Mouse (Mus musculus) heart, postnatal 36 days (tissue): Measurements from ENCODE around the gene Rasgef1b. TPM values are rescaled to one million over a fixed set of nuclear protein-coding genes. Genes with fewer than 3 reads are reported as not detected.
A peak's percentile ranks its signal among the peaks of the same experiment; 100 is the strongest.

ENCODE experiments used
- DNase-seq, 2 experiments: peaks; one replicate each; pipeline ENCODE4 v3.0.0; 2021 to 2022
- intact Hi-C: fragments of 180-260 bp; cut with DNase I; formaldehyde crosslinking; loops from one replicate; pipeline ENCODE4 v1.15.1; 2025
- total RNA-seq, 2 experiments: library from RNA; stranded (reverse); gene quantifications; 2 replicates each; pipeline ENCODE4 v1.2.3; 2021

The Rasgef1b gene
- total RNA-seq, 2 experiments from 2014 or later, result 11.3 to 11.5 TPM

DNA sequence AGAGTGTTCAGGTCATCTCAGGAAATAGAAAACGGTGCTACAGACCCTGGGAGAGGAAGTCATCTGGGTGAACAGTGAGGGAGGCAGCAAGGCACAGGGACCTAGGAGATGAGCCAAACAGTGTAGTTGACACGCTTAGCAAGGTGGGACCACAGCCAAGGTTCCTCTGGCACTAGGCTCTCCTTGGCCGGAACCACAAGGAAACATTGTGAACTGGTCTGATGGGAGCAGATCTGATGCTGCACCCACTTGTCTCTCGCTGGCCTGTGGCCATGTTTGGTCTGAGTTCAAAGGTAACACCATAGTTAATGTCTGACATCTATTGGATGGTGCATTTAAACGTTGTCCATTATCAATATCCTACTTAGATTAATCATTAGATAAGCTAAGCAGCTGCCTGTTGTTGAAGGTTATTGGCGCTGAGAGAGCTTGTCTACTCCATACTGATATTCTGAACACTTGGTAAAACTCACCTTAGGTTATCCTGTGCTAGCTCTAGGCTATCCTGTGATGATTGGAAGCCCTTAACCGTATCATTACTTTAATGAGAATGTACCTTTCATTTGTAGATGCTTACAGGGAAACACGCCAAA is 380.5 kb downstream of the Rasgef1b start:
- intact Hi-C loops, result loop anchor here (5.0 kb wide), 2 partner anchors 129 to 229 kb away; no protein-coding TSS in a partner anchor
- peak; percentile 80 to 81 for DNase-seq

DNA sequence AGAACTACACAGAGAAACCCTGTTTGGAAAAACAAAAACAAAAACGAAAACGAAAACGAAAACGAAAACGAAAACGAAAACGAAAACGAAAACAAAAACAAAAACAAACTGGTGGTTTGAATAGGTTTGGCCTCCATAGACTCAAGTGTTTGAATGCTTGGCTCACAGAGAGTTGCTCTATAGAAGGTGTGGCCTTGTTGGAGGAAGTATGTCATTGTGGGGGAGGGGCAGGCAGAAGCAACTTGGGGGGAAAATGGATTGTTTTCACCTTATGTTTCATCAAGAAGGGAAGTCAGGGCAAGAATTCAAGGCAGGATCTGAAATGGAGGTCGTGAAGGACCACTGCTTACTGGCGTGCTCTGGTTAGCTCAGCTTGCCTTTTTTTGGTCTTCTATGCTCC is 386.3 kb downstream of the Rasgef1b start:
- no peak for DNase-seq
- intact Hi-C loops, result no loop called here

DNA sequence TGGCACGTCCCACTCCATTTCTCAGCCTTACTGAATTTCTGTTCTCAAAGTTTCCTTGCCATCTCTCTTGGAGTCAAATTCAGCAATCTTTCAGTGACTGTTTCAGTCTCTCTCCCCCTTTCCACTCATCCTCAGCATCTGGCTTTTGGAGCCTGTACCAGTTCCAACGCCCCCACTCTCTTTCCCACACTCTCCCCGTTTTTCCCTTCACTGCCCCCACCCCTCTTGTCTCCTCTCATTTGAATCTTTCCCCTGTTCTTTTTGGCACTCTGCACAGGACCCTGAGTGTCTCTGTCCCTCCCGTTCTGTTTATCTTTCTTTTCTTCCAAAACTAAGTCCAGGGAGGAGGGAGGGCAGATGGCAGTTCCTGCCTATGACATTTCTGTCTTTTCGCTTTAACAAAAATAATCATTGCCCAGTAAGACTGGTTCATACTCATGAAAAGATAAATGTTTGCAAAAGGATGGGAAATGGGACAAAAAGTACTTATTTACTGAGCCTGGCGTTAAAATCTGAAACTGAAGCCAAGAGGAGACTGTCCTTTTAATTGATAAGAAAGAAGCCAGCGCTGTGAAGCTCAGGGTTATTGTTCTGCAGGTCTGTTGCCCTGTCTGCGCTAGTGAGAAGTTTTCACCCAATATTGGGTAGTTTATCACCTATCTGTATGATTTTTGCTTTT is 388.4 kb downstream of the Rasgef1b start:
- intact Hi-C loops, result no loop called here
- peak in 1 of 2 experiments; percentile 24 for DNase-seq

DNA sequence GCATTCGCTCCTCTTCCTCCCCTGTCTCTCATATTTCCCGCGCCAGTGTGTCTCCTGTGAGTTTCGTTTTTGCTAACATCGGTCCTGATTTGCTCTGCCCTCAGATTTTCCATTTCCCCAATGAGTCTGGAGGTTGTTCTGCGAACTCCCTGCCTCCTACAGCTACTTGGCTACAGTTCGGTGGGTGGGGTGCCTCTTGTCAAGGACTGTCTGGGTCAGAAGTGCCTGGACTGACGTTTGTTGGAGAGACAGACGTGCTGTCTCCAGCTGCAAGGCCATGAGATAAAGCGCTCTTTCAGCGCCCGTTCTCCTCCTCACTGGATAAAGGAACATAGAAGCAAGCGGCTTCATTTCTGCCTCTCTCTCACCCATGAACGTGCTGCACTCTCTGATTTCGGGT is 389.1 kb downstream of the Rasgef1b start:
- intact Hi-C loops, result loop anchor here (5.0 kb wide), 1 partner anchor 87 kb away; no protein-coding TSS in a partner anchor
- DNase-seq, result peak; percentile 78 to 80

DNA sequence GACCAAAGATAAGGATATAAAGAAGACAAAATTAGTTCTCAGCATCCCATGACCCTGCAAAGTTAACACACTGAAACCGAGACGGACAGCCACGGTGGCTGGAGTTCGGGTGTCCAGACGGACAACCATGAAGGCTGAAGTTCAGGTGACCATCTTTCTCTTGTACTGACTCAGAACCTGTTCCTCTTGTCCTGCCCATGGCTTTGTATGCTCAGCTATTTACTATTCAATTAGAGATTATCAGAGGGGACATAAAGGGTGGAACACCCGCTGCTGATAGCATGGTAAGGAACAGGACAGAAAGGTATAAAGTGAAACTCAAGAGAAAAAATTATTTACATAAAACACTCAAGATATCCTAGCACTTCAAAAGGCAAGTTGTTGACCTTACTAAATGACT is 390.0 kb downstream of the Rasgef1b start:
- intact Hi-C loops, result loop anchor here (5.0 kb wide), 1 partner anchor 87 kb away; no protein-coding TSS in a partner anchor
- DNase-seq, result no peak

DNA sequence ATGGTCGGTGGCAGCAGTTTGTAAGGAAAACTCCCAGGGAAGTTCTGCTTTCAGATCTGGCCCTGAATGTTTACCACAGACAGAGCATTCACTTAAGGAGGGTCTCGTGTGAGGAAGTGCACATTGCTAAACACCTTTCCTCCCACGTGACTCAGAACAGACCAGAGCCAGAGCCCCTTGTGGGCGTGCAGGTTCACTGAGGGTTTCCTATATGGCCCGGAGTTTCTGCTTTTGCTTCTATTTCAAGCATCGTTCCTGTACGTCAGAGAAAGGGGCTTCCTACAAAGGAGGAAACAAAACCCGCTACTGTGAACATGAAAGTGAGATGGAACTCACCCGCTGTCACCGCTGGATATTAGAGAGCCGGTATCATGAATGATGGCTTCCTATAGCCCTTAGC is 392.4 kb downstream of the Rasgef1b start:
- intact Hi-C loops, result loop anchor here (5.0 kb wide), 1 partner anchor 84 kb away; no protein-coding TSS in a partner anchor
- DNase-seq, result peak in 1 of 2 experiments; percentile 11

DNA sequence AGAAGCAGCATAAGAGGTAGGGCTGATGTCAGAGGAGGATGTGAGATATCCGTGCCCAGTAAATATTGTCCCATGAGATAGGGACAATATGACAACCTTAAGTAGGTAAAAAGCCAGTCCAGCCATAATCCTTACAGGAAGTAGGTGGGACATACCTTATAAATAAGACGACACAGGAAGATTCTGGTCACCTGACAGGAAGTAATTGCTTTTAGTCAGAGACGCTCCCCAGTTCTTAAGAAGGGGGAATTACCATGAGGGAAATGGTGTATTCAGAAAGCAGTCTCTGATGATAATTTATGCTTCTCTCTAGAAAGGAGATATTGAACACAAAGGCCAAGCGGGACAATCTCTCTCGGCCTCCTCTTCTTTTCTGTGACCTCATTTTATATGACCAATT is 394.8 kb downstream of the Rasgef1b start:
- intact Hi-C loops, result no loop called here
- no peak for DNase-seq

DNA sequence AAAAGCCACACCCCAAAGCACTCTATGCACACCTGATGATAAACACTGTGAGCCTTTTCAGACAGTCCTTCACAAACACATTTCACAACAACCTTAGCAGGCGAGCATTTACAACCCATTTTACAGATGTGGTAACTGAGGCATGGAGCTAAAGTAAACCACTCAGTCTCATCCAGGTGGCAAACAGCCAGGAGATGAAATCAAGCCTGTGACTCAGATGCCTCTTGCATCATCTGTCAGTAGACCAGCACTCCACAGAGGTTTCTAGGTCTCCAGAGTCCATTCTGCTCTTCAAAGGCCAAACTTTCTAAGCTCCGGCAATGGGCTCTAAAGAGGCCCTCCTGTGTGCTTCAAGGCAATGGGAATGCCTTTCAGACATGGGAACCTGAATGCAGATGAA is 396.8 kb downstream of the Rasgef1b start:
- intact Hi-C loops, result no loop called here
- no peak for DNase-seq

DNA sequence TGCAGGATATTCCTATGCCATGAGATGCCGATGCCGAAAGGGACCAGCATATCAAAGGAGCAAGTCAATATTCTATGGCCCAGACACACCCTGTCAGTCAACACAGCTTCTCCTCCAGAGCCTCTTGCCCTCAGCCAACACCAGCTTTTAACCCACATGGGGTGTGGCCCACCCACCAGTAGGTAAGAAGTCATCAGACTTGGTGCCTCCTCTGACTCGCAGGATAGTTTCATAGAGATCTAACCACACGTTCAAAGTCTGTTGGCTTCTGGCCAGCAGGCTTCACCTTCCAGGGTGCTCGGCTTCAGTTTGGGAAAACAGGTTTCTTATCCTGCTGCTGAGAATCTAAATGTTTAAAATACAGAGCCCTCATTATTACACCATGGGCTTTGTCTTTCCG is 399.8 kb downstream of the Rasgef1b start:
- intact Hi-C loops, result no loop called here
- DNase-seq, result no peak

DNA sequence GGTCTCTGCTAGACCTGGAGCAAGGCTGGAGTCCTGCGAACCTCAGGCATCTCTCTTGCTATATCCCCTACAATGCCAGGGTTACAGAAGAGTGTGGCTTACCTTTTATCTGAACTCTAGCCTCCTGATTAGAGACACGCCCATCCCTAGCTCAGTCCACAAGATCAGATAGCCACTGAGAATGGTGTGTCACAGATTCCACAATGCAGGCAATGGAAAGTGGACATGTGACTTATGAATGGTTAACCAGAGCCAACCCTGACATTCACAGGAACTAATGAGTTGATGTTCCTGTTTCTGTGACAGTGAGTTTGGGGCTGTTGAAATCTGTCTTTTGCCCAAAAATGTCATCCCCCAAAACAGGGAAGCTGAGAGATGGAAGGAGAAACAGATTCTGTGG is 401.8 kb downstream of the Rasgef1b start:
- no peak for DNase-seq
- intact Hi-C loops, result no loop called here

DNA sequence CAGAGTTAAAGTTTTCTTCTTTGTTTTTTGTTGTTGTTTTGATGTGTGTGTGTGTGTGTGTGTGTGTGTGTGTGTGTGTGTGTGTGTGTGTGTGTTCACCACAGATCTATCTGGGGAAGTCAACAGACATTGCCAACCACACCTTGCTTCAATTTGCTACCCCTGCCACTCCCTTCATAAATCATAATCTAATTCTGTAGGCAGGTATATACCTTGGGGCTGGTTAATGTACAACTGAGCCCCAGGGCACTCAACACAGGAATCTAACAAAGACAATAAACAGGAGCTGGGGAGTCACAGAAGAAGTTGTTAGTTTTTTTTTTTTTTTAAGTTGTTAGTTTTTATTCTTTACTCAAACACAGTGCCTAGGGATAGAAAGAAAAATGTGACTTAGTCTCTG is 403.6 kb downstream of the Rasgef1b start:
- intact Hi-C loops, result no loop called here
- DNase-seq, result no peak

DNA sequence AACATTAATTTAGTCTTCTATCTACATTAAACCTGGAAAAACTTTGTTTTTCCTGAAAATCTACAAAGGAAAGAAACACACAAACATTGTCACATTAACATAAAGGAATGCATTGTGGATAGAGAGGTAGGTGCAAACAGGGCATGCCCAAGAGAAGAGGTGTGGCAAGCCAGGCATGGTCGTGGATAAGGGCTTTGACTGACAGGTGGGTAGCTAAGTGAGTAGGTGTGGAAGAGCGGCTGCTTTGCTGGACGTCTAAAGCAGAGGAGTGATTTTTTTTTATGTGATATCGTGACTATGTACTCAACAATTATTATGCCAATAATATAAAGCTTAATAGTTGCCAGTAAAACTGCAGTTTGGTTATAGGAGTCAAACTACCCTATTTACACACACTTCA is 408.1 kb downstream of the Rasgef1b start:
- intact Hi-C loops, result no loop called here
- DNase-seq, result no peak

DNA sequence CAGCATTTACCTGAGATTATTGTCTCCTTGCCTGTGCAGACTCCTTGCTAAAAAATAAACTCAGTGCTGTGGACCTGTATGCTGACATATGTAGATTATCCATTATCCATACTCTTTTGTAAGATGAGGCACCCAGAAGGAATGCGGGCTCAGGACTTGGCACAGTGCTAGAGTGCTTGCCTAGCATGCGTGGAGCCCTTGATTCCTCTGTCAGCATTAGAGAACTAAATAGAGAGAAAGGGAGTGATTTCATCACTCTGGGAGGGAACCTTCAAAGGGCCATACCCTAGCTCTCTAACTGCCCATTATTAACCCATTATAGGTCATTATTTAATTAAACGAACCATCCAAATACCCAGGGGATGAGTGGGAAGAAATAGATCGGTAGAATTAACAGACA is 430.9 kb downstream of the Rasgef1b start:
- no peak for DNase-seq
- intact Hi-C loops, result no loop called here

DNA sequence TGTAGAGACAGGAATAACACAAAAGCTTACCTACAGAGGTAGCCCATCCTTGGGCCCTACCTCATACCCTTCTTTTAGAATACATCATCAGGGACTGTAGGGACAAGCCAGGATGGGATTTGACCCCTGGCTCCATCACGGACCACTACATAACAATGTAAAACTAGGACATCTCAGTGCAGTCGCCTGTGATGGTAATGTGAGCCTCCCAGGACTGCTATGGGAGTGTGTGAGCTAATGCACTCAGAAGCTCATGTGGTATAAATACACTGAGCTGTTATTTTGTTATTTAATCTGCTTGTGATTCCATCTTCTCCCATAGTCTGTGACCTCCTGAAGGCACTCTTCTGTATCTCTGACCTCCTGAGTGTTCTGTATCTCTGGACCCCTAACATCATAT is 432.5 kb downstream of the Rasgef1b start:
- DNase-seq, result no peak
- intact Hi-C loops, result no loop called here

DNA sequence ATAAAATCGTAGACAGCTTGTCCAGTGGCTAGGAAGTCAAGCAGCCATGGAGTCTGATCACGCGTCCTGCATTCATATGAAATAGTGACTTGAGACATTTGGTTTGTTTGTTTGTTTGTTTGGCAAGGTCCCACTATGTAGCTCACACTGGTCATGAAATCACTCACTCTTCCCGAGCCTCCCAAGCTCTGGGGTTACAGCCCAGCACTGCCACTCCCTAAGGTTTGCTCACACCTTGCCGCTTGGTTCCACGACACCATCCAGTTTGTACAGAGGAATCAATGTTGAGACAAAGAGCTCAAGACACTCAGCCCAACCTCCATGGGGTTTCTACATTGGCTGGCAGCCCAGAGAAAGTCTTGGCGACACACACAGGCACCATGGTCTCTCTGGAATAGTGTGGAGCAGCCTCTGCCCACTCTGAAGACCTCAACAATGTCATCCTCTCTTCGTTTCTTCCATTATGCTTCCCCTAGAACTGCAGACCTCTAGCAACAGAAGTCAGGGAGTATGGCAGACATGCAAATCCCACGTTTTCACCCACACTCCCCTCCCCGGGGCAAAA is 436.5 kb downstream of the Rasgef1b start:
- intact Hi-C loops, result no loop called here
- DNase-seq, result no peak

DNA sequence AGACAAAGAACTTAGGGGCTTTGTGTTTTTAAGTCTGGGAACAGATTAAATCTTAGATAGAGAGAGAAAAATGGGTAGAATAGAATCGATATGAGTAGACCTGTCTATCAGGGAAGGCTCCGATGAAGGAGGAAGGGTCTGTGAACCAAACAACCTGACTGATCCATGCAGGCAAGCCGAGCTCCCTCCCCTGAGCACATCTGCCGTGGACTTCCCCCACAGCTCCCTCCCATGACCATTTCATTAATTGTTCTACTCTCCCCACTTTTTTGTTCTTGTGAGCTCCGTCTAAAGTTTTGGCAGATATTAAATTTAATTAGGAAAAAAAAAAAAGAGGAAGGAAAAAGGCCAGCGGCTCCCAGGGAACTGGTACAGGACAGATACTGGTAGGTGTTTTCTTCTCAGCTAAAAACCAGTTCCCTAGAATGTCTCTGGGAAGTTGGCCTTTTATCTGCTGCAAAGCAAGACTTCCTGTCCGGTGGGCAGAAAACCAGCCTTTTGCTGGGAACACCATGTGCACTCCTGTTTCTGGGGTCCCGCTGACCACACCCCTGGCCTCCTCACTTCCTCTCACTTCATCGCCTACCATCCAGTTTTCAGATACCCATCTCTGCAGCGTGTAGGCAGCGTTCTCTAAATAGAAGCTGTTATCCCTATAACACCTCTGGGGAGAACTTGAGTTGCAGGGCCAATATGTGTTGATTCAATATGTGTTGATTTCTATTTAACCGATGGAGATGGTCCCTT is 437.6 kb downstream of the Rasgef1b start:
- no peak for DNase-seq
- intact Hi-C loops, result no loop called here

DNA sequence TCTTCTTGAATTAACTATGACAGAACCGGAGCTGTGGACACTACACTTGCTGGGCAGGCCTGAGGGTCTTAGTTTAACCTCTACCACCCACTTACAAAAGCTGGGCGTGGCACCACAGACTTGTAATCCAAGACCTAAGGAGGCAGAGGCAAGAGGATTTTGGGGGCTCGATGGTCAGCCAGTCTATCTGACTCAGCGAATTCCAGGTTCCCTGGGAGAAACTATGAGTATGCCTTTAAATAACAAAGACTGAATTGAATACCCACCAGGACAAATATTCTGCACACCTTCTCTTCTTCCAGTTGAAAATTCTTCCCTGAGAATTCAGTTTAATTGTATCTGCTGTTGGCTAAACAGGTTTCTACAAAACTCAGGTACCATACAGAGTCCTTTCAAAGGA is 440.6 kb downstream of the Rasgef1b start:
- intact Hi-C loops, result no loop called here
- no peak for DNase-seq

DNA sequence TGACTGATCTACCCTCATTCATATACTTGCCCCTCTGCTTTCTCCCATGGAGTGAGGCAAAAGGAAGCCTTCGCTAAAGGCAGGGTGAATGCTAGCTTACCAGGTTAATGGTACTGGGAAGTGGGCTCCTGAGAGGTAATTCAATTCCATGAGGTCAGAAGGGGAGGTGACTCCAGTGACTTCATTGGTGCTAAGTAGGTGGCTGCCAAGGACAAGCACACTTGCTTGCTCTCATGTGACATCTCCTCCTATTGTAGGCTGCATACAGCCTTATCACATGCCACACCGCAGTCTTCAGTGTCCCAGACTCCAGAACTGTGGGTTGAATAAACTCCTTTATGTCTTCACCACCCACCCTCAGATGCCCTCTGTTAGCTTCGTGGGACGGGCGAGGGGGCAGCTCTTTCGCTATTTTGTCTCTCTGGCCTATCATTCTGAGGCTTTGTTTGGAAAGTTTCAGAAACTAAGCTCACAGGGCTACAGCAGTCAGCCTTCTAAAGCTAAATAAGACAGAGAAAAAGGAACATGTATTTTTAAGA is 441.1 kb downstream of the Rasgef1b start:
- intact Hi-C loops, result no loop called here
- DNase-seq, result no peak

DNA sequence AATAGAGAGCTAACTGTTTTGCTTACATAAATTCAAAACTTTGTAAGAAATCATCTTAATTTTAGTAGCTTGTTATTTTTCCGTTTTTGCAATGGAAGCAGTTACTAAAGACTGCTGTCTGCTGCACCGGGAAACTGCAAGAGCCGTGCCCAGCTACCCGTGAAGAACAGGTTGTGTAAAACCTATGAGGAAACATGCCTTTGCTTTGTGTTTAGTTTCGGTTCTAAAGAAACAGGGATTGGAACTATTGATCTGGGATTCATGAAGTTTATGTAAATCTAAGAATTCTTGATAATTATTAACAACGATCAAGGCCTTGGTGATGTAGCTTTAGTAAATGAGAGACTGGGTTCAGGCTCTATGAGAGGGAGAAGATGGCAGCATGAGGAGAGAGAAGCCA is 442.3 kb downstream of the Rasgef1b start:
- DNase-seq, result no peak
- intact Hi-C loops, result no loop called here

DNA sequence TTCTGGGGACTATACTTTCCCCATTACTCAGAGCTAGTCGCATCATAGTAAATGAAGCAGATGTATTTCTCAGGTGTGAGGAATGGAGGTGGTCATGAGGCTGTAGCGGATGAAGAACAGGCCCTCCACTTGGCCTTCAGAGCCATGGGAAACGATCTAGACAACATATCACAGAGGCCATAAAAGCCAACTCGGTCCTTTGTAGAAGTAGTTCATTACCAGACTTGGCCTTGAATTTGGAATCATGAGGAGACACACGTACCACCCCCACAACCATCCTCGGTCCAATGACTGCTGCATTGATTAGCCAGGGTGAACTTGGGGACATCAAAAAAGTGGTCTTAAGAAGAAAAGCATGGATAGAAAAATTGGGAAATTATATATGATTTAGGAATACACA is 442.8 kb downstream of the Rasgef1b start:
- no peak for DNase-seq
- intact Hi-C loops, result no loop called here

DNA sequence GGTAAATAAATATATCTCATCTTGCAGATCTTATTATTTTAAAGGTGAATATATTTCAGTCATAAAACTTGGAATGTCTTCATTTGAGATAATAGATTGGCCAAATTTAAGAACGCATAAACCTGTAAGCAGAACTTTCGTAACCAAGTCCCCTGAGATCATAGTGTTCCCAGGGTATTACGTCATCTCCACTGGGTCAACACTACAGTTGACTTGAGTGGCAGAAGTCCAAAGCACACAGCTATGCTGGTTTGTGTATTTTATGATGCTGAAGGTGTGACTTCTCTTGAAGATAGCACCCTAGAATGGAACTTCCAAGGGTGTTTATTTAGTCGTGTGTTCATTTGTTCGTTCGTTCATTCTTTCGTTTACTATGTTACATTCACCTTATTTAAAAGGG is 444.5 kb downstream of the Rasgef1b start:
- DNase-seq, result no peak
- intact Hi-C loops, result no loop called here
